Mouse (Mus musculus): Measurements from ENCODE around the gene Adat3.
A peak's percentile ranks its signal among the peaks of the same experiment; 100 is the strongest.

The Adat3 gene

DNA sequence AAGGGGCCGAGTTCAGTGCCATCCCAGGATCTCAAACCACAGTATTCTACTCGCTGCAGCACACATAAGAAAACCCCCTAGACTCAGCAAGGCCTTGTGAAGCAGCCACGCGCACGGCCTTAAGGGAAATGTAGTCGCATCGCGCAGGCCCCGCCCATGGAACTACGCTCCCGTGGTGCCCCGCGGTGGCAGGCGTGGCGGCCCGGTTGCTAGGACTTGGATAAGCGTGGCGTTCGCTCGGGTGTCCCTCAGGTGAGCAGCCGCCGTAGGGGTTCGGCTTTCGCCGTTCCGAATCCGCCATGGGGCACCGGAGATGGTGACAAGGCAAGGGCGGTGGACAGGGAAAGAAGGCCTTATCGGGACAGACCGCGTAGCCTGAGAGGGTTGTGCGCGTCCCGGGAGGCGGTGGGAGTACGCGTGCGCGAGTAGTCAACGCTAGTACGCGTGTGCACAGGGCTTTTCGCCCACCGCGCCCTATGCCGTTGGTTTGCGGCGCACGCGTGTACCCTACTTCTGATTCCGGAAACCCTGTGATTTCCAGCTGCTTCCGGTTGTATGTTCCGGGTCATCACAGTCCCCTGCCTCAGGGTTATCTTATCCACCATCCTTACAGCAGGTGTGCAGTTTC is at the start of gene Adat3, which contains the start of gene Scamp4:
Gene Adat3 (plus strand): TSS at position 183 of the 628 bp plus-strand sequence.
Gene Scamp4 (plus strand): TSS at position 175 of the 628 bp plus-strand sequence.
- DNase-seq, result peak; percentile 95 to 96

DNA sequence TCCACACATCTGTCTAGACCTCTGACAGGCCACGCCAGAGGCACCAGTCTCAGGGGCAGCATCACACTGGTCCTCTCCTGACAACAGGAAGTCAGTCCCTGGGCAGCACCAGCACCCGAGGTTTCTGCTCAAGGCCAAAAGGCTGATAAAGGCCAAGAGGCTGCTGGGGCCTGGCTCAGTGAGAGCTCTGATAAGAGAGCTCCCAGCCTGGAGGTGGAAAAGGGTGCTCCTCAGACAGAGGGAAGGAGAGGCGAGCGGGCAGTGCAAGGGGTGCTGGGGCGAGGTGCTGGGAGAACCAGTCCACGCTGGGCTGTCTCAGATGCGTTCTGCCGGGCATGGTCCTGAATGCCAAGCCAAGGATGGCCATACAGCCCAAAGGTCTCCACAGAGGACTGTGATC is 49.1 kb upstream of the Adat3 start:
- DNase-seq, result no peak

DNA sequence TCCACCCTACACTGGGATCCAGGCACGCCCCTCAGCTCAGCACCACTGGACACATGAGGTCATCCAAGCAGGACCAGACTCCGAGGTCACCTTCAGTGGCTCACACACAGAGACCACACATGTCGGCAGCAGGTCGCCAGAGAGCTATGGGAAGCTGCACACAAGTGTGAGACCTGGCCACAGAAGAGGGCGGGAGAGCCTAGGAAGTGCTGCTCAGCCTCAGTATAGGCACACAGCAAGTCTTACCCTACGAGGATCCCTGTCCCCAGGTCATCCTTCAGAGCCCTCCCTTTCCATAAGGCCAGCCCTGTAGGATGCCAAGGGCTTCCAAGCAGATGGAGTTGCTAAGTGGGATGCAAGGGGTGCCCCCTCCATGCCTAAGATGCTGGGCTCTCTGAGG is 48.7 kb upstream of the Adat3 start:
- no peak for DNase-seq

DNA sequence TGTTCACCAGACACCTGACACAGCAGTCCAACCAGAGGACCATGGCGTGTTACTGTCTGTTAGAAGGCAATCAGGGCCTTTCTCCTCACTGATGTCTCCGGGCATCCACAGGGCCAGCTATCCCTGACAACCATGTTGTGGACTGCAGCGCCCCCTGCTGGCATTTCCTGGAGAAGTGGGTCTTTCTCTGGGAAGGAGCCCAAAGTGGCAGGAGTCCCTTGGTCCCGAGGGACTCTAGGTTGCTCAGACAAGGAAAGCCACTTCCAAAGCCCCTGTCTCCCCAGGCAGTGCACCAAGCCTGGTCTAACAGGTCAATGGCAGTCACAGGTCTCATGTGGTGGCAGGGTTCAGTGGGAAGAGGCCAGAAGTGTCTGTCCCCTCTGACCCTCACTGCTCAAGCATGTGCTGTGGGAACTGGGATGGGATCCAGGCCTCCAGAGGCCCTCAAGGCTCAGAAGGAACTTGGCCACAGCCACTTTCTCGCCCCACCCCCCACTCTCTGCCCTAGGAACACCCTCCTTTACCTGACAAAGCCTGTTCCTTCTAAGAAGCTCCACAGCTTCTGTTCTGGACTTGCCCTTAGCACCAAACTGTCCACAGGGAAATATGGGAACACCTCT is 45.2 kb upstream of the Adat3 start:
- DNase-seq, result peak; percentile 84 to 85

DNA sequence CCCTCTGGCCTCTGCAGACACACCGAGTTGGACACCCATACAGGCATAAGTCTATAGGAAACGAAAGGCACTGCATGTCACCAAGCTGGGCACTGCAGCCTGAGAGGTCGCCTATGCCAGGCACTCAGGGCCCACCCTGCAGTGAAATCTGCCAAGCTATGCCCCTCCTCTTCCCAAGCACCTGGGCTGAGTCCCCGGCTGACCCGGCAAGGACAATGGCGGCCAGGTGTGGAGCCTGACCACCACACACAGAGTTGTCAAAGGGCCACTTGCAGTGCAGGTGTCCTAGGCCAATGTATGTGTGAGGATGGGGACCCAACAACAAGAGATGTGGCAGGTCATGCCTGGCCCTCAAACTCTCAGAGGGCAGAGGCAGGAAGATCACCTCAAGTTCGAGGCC is 43.2 kb upstream of the Adat3 start:
- DNase-seq, result no peak

DNA sequence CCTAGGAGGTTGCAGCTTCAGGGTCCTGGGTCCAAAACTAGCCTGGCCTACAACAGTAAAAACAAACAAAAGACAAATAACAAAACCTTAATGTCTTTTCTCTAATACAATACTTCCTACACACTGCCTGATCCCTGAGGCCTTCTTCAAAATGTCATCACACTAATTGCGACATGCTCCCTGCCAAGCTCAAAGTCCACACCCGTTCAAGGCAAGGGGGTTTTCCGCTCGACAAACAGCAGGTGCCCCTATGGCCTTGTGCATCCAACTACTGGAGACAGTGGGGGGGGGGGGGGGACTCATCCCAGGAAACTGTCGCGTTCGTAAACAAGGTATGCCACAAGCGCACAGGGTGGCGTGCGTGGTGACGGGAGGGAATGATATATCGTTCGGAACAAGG is 42.1 kb upstream of the Adat3 start:
- no peak for DNase-seq

DNA sequence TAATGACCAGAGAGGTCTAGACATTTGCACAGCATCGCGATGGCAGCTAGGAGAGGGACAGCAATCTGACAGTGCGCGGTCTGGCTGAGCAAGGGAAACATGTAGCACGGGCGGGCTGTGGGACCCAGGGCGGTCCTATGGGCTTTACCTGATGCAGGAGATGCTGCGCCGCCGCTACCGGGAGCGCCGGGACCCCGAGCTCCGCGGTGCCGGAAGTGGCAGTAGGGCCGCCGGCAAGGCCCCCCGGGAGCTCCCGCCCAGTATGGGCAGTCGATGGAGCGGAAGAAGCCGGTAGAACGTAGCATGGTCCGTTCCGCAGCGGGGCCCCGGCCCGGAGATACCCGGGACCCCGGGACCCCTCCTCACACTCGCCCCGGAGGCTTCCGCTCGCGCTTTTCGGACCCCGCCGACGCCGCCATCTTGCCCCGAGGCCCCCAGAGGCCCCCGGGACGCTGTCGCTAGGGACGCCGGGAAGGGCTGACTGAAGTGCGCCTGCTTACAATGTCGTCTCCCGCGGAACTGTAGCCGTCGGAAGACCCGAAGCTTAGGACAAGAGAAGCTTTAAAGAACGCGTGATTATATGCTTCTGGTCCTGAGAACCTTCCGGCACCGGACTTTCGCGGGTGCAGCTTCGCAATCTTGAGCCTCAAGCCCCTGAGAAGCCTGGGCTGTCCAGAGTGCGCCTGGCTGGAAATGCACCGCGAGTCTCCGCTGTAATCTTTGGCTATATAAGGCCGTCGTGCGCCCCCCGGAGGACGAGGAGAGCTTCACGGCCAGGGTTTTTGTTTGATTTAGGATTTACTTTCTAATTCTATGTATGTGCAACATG is 41.4 kb upstream of the Adat3 start, which contains the start of gene Rexo1:
Gene Rexo1 (minus strand): TSS at position 445 of the 829 bp plus-strand sequence.
- DNase-seq, result peak; percentile 92 to 97

DNA sequence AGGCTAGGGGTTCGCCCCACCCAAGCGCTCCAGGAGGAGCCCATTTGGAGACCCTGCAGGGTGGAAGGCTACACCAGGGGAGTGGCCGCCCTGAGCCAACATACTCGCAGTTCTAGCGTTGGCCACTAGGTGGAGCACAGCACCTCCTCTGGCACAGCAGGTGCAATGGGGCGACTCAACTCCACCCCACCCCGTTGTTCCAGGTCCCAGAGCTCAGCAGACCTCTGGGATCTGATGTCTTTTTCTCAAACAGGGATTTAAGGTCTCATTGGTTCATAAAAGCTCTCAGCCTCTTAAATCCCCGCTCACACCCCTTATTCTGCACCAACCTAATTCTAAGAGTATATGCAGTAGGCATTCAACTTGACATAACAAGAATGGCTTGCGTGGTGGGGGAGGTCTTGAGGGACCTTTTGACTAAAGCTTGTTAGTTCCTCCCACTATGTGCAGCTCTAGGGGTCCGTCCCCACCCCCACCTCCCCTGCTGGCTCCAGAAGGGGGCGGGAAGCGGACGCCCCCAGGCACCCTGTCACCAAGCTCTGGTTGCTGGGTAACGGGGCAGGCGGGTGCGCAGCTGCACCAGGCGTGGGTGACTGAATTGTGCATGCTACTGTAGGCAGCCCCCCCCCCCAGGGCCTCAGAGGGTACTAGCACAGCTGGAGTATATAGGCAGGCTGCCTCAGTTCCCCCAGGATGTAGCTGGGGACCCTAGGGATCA is 36.1 kb upstream of the Adat3 start:
- peak; percentile 91 to 94 for DNase-seq

DNA sequence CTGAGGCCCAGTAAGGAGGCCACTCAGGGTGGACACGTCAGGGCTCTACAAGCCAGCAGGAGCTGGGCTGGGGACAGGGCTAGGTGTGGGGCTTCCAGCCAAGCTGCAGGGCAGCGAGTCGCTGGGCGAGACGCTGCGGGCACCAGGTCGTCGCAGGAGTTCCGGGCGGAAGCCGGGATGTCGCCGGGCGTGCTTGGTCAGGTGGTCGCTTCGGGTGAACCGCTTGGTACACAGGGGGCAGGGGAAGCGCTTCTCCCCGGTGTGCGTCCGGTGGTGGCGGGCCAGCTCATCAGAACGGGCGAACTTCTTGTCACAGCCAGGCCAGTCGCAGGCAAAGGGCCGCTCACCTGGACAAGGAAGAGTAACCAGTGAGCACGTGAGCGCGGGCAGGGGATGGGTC is 33.8 kb upstream of the Adat3 start:
- DNase-seq, result no peak

DNA sequence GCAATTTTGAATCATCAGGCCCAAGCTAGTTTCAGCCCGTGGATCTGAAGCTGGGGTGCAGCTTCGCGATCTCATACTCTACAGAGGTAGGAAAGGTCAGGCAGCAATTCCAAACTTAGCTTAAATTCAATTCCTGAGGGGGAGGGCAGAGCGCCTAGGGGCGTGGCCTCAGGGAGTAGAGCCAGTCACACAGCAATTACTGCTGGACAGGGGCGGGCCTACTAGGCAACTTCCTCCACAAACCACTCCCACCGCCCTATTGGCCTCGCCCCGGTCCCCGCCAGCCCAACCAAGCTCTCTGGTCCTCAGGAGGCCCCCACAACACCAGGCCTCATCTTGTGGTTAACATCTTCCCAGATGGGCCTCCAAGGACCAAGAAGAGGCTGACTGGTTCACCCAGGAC is 33.0 kb upstream of the Adat3 start:
- DNase-seq, result no peak

DNA sequence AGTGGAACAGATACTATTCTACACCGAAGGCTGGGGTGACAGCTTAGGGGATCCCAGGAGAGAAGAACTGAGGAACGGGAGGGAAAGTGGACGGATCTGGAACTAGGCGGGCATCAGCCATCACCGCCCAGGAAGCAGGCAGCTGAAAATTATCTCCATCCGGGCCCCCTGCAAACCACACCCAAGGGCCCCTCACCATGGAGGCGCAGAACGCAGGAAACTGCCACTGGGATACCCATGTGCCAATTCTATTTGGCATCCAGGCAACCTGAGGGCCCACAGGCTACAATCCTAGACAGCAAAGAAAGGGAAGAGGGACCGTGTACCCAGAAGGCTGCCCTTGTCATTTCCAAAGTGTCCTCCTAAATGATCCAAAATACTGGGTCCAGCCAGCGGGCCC is 32.3 kb upstream of the Adat3 start:
- no peak for DNase-seq

DNA sequence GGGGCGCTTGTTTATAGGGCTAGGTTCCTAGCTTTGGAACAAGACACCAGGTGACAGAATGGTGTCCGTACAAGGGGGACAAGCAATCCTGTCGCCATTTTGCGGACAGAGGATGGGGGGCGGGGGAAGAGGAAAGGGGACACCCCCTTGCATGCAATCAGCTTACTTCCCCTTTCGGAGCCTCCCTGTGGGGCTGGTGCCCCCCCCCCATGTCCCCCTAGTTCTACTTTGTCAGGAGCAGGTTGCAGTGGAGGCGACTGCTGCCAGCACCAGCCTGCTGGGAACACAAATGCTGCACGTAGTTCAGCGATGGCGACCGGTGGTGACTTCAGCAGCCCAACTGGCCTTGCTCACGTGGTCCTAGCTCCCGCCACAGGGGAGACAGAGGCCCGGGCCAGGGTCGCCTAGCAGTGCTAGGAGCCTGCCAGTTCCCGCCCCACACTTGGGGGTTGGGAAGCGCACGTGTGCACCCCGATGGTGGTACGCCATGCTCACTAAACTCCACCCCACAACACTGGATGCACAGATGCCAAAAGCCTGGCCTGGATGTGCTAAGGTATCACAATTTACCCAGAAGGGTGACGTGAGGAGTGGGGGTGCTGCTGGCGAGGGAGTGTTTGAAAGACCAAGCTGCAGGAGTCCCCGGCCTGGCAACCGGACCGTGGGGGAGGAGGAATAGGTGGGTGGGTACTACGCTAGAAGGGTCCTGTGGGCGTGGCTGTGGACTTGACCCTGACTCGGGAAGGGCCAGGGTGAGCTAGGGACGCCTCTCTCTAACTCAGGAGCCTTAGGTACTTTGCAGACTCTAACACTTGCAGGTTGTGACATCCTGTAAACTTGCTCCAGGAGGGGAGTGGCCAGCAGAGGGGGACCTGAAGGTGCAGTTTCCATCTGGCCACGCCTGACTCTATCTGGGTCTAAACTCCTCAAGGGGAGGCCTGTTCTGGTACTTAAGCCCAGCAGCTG is 31.5 kb upstream of the Adat3 start:
- peak in 1 of 2 experiments; percentile 52 for DNase-seq

DNA sequence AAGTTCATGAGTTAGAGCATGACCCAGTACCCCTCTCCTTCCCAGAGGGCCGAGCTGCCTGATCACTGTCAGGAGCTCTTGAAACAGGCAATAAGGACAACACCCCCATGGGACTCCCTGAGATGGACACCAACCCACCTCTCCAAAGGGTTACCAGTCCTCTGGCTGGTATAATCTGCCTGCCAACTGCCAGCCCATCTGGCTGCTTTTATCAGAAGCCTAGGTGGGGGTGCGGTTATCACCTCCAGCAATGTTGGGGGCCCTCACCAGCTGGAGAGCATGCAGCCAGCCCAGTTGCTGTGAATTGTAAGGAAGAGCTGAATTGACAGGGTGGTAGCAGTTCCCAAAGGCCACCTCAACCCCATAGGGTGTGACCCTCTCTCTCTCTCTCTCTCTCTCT is 30.2 kb upstream of the Adat3 start:
- no peak for DNase-seq

DNA sequence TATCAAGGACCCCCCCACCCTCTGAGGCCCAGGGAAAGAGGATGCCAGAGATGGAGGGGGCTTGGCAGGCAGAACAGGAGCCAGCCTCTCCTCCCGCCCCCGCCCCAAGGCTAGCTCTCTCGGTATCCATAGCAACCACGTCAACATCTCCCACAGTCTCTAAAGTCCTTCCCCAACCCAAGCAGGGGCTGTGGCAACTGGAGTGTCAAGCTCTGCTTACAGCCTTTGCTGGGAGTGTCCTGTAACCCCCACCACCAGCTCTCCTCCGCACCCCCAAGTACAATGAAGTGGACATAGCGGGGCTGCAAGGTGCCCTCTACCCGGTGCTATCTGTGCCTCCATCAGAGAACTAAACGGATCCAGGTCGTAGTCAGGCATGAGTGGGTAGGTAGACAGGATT is 28.7 kb upstream of the Adat3 start:
- DNase-seq, result no peak

DNA sequence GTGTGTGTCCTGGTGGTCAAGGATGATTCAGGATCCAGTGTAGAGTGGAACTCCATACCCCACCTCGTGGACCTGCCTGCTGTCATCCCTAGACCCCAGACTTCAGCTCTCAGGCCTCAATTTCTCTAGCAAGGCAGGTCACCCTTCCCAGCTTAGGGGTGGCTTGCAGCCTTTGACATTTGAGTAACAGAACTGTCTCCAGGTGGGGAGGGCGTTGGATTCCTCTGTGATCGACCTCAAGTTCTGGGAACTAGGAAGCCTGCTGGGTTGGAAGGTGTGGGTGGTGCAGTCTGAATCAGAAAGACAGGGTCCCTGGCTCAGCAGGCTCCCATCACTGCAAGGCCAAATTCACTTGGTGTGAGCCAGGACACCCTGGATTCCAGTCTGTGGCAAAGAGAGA is 27.8 kb upstream of the Adat3 start:
- DNase-seq, result no peak

DNA sequence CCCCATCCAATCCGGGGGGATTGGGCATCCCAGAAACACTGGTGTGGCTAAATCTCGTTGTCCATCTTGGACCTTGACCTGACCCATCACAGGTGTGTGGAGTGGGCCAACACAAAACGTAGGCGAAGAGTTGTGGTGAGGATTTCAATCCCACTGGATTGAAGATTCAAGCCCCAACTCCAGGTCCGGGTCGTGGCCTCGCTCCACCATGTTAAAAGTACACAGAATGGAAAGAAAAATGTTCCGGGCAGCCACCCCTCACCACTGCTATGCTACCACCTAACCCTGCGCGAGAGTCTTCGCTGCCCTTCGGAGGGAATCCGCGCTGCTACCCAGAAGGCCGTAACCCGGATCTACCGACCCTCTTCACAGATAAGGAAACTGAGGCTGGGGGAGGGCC is 26.8 kb upstream of the Adat3 start:
- no peak for DNase-seq

DNA sequence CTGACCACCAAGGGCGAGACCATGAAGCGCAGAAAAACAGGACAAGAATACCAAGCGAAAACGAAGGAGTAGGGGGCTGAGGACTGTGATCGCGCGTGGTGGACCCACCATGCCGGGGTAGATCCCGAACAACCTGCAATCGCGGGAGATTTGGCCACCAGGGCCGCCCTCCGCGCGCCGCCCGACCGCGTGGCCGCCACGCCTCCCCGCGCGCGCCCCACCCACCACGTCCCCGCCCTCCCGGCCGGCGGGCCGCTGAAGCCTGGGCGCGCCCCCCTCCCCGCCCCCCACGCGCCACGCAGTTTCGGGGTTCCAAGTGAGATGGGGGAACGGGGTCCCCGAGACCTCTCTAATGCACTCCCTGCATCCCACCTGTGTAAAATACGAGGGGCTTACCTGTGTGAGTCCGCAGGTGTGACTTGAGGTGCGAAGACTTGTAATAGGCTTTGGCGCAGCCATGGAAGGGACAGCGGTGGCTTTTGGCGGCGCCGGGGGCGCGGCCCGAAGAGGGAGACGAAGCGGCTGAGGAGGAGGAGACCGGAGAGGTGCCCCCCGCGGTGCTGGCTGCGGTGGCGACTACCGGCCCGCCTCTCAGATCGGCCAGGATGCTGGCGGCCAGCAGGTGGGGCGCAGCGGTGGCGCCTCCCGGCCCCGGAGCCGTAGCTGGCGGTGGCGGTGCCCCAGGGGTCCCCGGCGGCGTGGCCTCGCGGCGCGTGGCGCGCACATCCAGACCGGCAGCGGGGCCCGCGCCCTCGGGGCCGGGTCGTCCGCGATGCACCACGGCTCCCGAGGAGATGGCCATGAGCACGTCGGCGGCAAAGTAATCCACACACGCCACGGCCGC is 26.1 kb upstream of the Adat3 start:
- DNase-seq, result peak in 1 of 2 experiments; percentile 57

DNA sequence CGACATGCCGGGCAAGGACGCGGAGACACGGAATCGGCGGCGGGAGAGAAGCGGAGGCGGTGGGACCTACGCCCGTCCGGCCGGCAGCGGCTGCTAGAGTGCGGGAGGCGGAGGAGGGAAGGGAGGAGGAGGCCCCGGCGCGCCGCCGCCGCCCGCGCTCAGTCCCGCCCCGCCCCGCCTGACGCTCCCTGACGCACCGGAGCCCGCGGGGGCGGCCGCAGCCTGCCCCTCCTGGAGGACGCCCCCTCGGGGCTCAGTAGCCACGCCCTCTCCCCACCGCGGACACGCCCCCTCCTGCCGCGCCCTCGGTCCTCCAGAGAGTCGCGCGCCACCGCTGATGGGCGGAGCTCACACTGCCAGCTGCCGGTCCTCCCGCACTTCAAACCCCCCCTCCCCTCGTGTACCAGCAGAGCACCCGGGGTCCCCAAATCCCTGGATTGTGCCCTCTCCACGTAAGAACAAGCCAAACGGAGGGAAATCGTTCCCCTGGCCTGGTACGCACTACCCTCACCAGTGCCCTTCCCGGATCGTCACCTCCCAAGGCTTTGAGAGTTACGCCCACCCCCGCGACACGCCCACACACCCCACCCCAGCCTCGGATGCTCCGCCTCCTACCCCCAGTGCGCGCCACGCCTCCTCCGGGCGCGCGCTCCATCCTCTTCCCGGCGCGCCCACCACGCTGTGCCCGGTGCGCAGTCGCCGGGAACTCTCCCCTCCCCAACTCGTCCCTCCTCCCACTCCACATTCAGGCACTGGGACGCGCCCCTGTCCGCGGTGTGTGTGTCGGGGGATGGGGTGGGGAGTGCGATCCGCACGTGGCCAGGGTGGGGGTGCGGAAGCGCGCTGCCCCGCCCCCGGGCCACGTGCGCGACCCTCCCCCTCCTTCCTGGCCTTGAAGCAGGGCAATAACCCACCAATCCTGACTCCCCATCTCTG is 25.2 kb upstream of the Adat3 start, which contains the start of gene Klf16:
Gene Klf16 (minus strand): TSS at position 127 of the 936 bp plus-strand sequence.
- DNase-seq, result peak; percentile 70 to 85

DNA sequence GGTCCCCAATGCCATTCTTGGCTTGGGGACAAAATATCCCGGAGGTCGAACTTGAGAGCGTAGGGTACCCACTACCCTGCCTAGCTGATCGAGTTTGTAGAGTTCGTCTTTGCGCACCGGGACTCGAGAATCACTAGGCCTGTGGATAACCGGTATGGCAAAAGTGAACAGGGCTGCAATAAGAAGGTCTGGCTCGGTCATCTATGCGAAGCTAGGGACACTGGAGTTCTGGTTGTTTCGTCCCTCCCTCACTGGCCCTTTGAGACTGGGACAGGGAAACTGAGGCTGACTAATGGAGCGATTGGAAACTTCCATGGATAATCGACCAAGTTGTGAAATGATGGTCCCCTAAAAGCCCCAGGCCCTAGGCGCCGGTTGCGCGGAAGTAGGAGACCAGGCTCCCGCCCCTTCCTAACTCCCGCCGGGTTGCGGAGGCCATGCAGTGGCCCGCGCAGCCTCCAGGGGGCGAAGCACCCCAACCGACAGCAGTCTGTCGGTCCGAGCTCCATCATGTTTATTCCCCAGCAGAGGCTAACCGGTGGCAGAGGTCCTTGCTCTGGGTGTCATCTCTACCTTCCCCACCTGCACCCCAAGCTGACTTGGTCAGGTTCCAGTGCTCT is 24.4 kb upstream of the Adat3 start:
- DNase-seq, result peak; percentile 54 to 72
